Mouse (Mus musculus) G1E (cell line): ENCODE data around the gene Pgr. TPM values are rescaled to one million over a fixed set of nuclear protein-coding genes. Genes with fewer than 3 reads are reported as not detected.

Experiments
- ATAC-seq: 2 replicates; pipeline ENCODE4 v1.8.0; 2016; ENCODE audit warnings: mild to moderate bottlenecking; ENCODE audit not compliant: insufficient number of reproducible peaks, poor library complexity, low FRiP score, severe bottlenecking; ENCODE audit errors: extremely low read depth
- DNase-seq: peaks from one replicate; pipeline ENCODE4 v3.0.0; 2012; ENCODE audit warnings: low spot score
- H3K27me3 ChIP-seq: 2 replicates; pipeline ENCODE4 v1.6.1; 2012; ENCODE audit warnings: mild to moderate bottlenecking, low read length, inconsistent platforms; ENCODE audit not compliant: insufficient read depth
- H3K36me3 ChIP-seq: replicated peaks from 2 replicates; pipeline ENCODE3; 2012; ENCODE audit warnings: mild to moderate bottlenecking, inconsistent platforms
- H3K4me1 ChIP-seq: 2 replicates; pipeline ENCODE4 v1.6.1; 2012; ENCODE audit warnings: low read depth, low read length, inconsistent platforms, mixed read lengths; ENCODE audit not compliant: insufficient read depth
- H3K4me3 ChIP-seq: 2 replicates; pipeline ENCODE4 v1.5.1; 2012; ENCODE audit warnings: low read depth, mild to moderate bottlenecking, inconsistent platforms, low read length, moderate library complexity, mixed read lengths
- H3K9me3 ChIP-seq: replicated peaks from 2 replicates; pipeline ENCODE4 v1.6.1; 2012; ENCODE audit warnings: inconsistent platforms
- CTCF ChIP-seq: IDR thresholded peaks from 2 replicates; pipeline ENCODE4 v1.5.1; 2012; ENCODE audit warnings: low read depth, low read length, inconsistent platforms, mixed read lengths
- GATA1 ChIP-seq: IDR thresholded peaks from 2 replicates; pipeline ENCODE4 v1.6.1; 2012; ENCODE audit warnings: borderline replicate concordance, low read length, inconsistent platforms, mixed read lengths
- GATA2 ChIP-seq: IDR thresholded peaks from 2 replicates; pipeline ENCODE4 v1.6.1; 2012; ENCODE audit warnings: low read depth, low read length, inconsistent platforms, borderline replicate concordance
- POLR2AphosphoS5 ChIP-seq: IDR thresholded peaks from 2 replicates; pipeline ENCODE4 v1.6.1; 2012; ENCODE audit warnings: low read depth, low read length, inconsistent platforms; ENCODE audit not compliant: insufficient replicate concordance
- TAL1 ChIP-seq: conservative IDR thresholded peaks from 2 replicates; pipeline ENCODE4 v1.6.1; 2012; ENCODE audit warnings: low read depth, low read length, inconsistent platforms, mixed read lengths
- polyA plus RNA-seq: library from polyadenylated mRNA; stranded (reverse); fragments of >175 nt; gene quantifications from 2 replicates; pipeline ENCODE4 v1.2.3, GENCODE M21; 2012
- total RNA-seq, 2 experiments: library from RNA; stranded (forward) in 1 of 2; stranded (reverse) in 1 of 2; fragments of 200-1000 nt in 1 of 2; fragments of >200 nt in 1 of 2; fragmentation: Nextera tagmentation in 1 of 2; gene quantifications; 2 replicates each; pipeline ENCODE4 v1.2.3; 2014 to 2017

The Pgr gene
- total RNA-seq (2014; fragmentation: Nextera tagmentation) (not detected in 2 replicates), total RNA-seq (2017) (0.05 TPM in 1 of 2 replicates, not detected in the other), polyA plus RNA-seq (not detected in 2 replicates)

DNA sequence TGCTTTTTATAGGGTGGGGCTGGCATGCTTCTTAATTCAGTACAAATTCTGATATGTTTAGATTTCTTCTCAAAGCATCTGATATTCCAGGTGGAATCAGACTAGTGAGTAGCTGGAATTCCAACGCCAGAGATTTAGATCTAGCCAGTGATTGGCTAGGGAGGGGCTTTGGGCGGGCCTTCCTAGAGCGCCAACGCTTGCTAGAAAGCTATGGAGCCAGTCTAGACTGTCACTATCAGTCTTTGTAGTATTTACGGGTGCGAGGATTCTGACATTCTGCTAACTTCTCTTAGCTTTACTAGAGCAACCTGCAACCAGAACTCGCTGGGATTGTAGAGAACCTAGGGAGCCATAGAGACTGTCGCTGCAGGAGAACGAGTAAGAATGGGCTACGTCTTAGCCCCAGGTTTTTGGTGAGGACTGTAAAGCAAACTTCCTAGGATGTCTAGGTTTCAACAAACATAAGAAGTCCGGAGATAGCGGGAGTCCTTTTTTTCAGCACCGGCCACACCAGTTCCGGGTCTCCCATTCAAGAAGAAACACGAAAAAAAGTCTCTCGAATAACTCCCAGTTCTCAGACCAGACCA lies at the start of gene Pgr:
Gene Pgr (plus strand): TSS at position 218 of the 587 bp plus-strand sequence.
- ATAC-seq (no peak), DNase-seq (no peak)
- Histone ChIP-seq H3K4me1 (no peaks in the 10 kb centered on the region), H3K9me3 (peaks cover 10% of the 10 kb centered on the region; the same call in 1 of the 2 replicates), H3K36me3 (no peaks in the 10 kb centered on the region), H3K4me3 (no peak within 1 kb of the TSS), H3K27me3 (peaks cover 11% of the 10 kb centered on the region; the same call in 1 of the 2 replicates)
- no peak for TF ChIP-seq CTCF

DNA sequence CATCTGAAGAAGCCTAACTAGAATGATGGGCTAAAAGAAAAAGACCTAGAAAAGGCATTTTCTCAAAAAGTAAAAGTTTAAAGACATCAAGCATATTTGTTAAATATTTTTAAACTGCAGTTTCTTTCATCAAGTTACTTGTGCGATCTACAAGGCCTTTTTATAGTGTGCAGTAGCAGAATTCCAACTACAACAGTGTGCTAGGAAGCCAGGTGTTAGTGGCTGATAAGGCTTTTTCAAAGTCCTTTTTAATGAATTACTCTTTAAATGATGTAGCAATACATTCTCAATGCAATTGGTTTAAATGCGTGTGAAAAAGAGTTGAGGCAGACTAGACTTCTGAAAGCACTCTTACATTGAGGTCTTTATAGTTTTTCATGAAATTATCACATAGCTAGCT lies 42.2 kb upstream of the Pgr start:
- DNase-seq (no peak), ATAC-seq (no peak)
- no peaks in the 10 kb centered on the region for H3K4me1 ChIP-seq
- H3K27me3 ChIP-seq: no peaks in the 10 kb centered on the region
- no peak overlapping the region for H3K4me3 ChIP-seq
- H3K9me3 ChIP-seq: no peaks in the 10 kb centered on the region
- no peaks in the 10 kb centered on the region for H3K36me3 ChIP-seq
- TF ChIP-seq POLR2AphosphoS5: no peak
- TF ChIP-seq GATA1: no peak
- no peak for TF ChIP-seq GATA2
- TF ChIP-seq TAL1: no peak
- TF ChIP-seq CTCF: no peak

DNA sequence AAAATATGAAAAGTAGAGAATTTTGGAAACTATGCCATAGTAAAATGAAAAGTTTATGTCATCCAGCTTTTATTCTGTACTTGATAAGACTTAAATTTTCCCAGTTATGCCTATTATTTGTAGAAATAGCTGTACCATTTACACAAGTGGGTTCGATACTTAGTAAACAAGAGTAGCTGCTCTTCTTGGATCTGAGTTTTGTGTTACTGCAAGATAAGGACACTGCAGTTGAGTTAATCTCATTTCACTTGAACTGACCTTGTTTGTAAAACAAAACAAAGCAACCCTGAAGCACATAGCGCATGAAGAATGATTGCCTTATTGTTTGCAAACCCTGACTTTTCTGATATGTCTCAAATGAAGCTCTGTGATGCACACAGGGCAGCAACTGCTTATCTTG lies 31.1 kb upstream of the Pgr start:
- no peaks in the 10 kb centered on the region for H3K9me3 ChIP-seq
- no peaks in the 10 kb centered on the region for H3K27me3 ChIP-seq
- H3K4me3 ChIP-seq: no peak overlapping the region
- no peaks in the 10 kb centered on the region for H3K36me3 ChIP-seq
- ATAC-seq (no peak), DNase-seq (no peak)
- TF ChIP-seq GATA1: no peak
- TF ChIP-seq POLR2AphosphoS5: no peak
- no peak for TF ChIP-seq GATA2
- no peak for TF ChIP-seq CTCF
- no peak for TF ChIP-seq TAL1
- H3K4me1 ChIP-seq: no peaks in the 10 kb centered on the region

DNA sequence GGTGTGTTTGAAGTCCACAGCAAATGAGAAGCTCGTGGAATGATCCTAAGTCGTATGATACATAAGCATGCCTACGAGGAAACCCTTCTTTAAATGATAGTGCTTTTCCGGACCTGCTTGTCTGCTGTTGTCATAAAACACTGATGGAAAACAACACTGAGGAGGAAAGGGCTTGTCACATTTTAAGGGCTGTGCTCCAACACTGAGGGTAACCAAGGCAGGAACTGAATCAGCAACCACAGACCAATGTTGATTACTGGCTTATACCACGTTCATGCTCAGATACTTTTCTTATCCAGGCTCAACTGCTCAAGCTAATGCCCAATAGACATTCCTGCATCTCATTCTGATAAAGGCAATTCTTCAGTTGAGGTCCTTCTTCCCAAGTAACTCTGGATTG lies 4.4 kb upstream of the Pgr start:
- DNase-seq: no peak
- Histone ChIP-seq H3K36me3 (no peaks in the 10 kb centered on the region), H3K4me3 (no peak overlapping the region), H3K27me3 (peaks cover 2% of the 10 kb centered on the region; the same call in 1 of the 2 replicates), H3K9me3 (no peaks in the 10 kb centered on the region), H3K4me1 (no peaks in the 10 kb centered on the region)
- no peak for TF ChIP-seq GATA1
- TF ChIP-seq TAL1: no peak
- TF ChIP-seq POLR2AphosphoS5: no peak
- no peak for TF ChIP-seq CTCF
- TF ChIP-seq GATA2: no peak
- ATAC-seq: no peak

DNA sequence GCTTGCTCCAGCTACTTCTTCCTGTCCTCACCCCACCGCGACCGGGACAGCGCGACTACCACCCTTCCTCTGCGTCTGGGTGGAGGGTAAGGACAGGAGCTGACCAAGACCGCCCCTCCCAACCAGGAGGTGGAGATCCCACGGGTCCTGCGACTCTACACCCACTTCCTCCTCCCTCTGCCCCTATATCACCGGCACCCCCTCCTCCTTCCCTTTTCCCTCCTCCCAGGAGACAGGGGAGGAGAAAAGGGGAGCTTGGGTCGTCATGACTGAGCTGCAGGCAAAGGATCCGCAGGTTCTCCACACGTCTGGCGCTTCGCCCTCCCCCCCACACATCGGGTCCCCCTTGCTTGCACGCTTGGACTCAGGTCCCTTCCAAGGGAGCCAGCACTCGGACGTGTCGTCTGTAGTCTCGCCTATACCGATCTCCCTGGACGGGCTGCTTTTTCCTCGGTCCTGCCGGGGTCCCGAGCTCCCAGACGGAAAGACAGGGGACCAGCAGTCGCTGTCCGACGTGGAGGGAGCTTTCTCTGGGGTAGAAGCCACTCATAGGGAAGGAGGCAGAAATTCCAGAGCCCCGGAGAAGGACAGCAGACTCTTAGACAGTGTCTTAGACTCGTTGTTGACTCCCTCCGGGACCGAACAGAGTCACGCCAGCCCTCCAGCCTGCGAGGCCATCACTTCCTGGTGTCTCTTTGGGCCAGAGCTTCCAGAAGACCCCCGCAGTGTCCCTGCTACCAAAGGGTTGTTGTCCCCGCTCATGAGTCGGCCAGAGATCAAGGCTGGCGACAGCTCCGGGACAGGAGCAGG lies 775 bp downstream of the Pgr start:
- ATAC-seq: no peak
- Histone ChIP-seq H3K4me1 (no peaks in the 10 kb centered on the region), H3K36me3 (no peaks in the 10 kb centered on the region), H3K9me3 (peaks cover 10% of the 10 kb centered on the region; the same call in 1 of the 2 replicates), H3K4me3 (no peak overlapping the region), H3K27me3 (peaks cover 11% of the 10 kb centered on the region; the same call in 1 of the 2 replicates)
- no peak for DNase-seq
- TF ChIP-seq GATA1 (no peak), POLR2AphosphoS5 (no peak), TAL1 (no peak), CTCF (no peak), GATA2 (no peak)

DNA sequence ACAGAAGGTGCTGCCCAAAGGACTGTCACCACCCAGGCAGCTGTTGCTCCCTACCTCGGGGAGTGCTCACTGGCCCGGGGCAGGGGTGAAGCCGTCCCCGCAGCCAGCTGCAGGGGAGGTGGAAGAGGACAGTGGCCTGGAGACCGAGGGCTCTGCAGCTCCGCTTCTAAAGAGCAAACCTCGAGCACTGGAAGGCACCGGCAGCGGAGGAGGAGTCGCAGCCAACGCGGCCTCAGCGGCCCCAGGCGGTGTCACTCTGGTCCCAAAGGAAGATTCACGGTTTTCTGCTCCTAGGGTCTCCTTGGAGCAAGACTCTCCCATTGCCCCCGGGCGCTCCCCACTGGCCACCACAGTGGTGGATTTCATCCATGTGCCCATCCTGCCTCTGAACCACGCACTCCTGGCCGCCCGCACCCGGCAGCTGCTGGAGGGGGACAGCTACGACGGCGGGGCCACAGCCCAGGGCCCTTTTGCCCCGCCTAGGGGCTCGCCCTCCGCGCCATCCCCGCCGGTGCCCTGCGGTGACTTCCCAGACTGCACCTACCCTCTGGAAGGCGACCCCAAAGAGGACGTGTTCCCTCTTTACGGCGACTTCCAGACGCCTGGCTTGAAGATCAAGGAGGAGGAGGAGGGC lies 1.5 kb downstream of the Pgr start:
- Histone ChIP-seq H3K4me3 (no peak overlapping the region), H3K27me3 (peaks cover 11% of the 10 kb centered on the region; the same call in 1 of the 2 replicates)
- DNase-seq: no peak

More for the DNA sequence above, 1.5 kb downstream of the Pgr start:
- no peak for ATAC-seq
- H3K9me3 ChIP-seq: peaks cover 10% of the 10 kb centered on the region; the same call in 1 of the 2 replicates
- no peaks in the 10 kb centered on the region for H3K36me3 ChIP-seq
- no peak for TF ChIP-seq GATA2
- no peak for TF ChIP-seq POLR2AphosphoS5
- no peak for TF ChIP-seq GATA1
- TF ChIP-seq CTCF: no peak
- TF ChIP-seq TAL1: no peak
- no peaks in the 10 kb centered on the region for H3K4me1 ChIP-seq
